ENCODE assay signal across 8 mouse cellular contexts in genomic region chr19:24452441-24452898, GRCm38 (mm10). TPM values are rescaled to one million over a fixed set of nuclear protein-coding genes. Genes with fewer than 3 reads are reported as not detected.
DNase-seq lines count a peak whose midpoint lies in the region; ATAC-seq and TF ChIP-seq lines count a peak whose summit lies in the region.

No protein-coding gene starts in this region.

- no peak overlapping the region for H3K27ac ChIP-seq in cerebellum, adult 2 months (ENCODE audit: insufficient read depth, low read length)
- 0 out of 2 replicates have a peak overlapping the region, but pooled peaks have one; percentile 33 for H3K27ac ChIP-seq in liver, embryonic 15.5 days (replicated peaks)

- no peaks in the 10 kb centered on the region for H3K36me3 ChIP-seq in liver, embryonic 15.5 days (replicated peaks)

- peak; percentile 33 to 48 for DNase-seq in cerebellum, adult 2 months
- no peak for DNase-seq in cerebellum, adult 8-10 months
- DNase-seq in c-Kit-positive CD71-positive TER-119-positive erythroid progenitor cells, embryonic 14.5 days (ENCODE audit: low spot score) = peak; percentile 52
- DNase-seq in forelimb bud, embryonic 11.5 days (ENCODE audit: low read depth, low spot score) = peak; percentile 64
- no peak for DNase-seq in layer of hippocampus, postnatal 25 days (ENCODE audit: extremely low spot score in 1 of 2, low spot score in 1 of 2)
- no peak for DNase-seq in layer of hippocampus, adult 8-10 months (ENCODE audit: low spot score in 2 of 2)

- no peaks in the 10 kb centered on the region for H3K27me3 ChIP-seq in cerebellum, adult 2 months (ENCODE audit: control insufficient read depth, insufficient read depth, low read length)
- H3K27me3 ChIP-seq in liver, embryonic 15.5 days = no peaks in the 10 kb centered on the region

- peaks cover 27% of the 10 kb centered on the region for H3K4me1 ChIP-seq in cerebellum, adult 2 months (ENCODE audit: control insufficient read depth, insufficient read depth, low read length)
- H3K4me1 ChIP-seq in liver, embryonic 15.5 days (replicated peaks) = peaks cover 32% of the 10 kb centered on the region

- H3K9ac ChIP-seq in liver, embryonic 15.5 days = no peak overlapping the region

- WGBS in cerebellum, adult 2 months = 25% methylated on average over 3 of the region's 3 CpGs
- 22% methylated on average over 3 of the region's 3 CpGs for WGBS in liver, embryonic 15.5 days (ENCODE audit: insufficient replicate concordance)

- ATAC-seq in liver, embryonic 15.5 days (ENCODE audit: insufficient read depth) = peak; percentile 82
- ATAC-seq in inflammation-experienced regulatory T-cells, adult 6 months = no peak

- H3K4me2 ChIP-seq in liver, embryonic 15.5 days = peak overlapping the region; percentile 18; the same call in 1 of the 2 replicates

- no peak overlapping the region for H3K4me3 ChIP-seq in cerebellum, adult 2 months (replicated peaks; ENCODE audit: insufficient read depth, low read depth, low read length)
- H3K4me3 ChIP-seq in liver, embryonic 15.5 days (replicated peaks) = no peak overlapping the region

- no peak for TF ChIP-seq POLR2A in cerebellum, adult 2 months (IDR thresholded peaks at IDR 0.05; ENCODE audit: borderline replicate concordance, insufficient read depth, low read length)

- no peaks in the 10 kb centered on the region for H3K9me3 ChIP-seq in liver, embryonic 15.5 days (replicated peaks)

- no peak for TF ChIP-seq CTCF in cerebellum, adult 2 months (IDR thresholded peaks at IDR 0.05; ENCODE audit: borderline replicate concordance, insufficient read depth, low read depth, low read length)

RNA-seq across cellular contexts. Expression of gene Fam122a, which starts 24.7 kb away (rescaled TPM):
- 25.1 and 27.2 TPM in 2 replicates for polyA plus RNA-seq in cerebellum, adult 2 months (2012; rRNA removed)
- polyA plus RNA-seq in liver, embryonic 15.5 days (2015; fragmentation: Nextera tagmentation; extraction: Ambion mirVana) = 24.9 and 25.7 TPM in 2 replicates
- polyA plus RNA-seq in inflammation-experienced regulatory T-cells, adult 6 months (2017; shearing (Covaris generic)) = 1 to 10 TPM; 3.0 to 5.4 (median 5.1) TPM
- 10 to 100 TPM; 31.4 to 39.5 TPM for total RNA-seq in layer of hippocampus, postnatal 25 days (2021)
- 10 to 100 TPM; 27.1 to 30.4 (median 29.0) TPM for total RNA-seq in layer of hippocampus, adult 8-10 months (2022)

Comparison
In these comparisons a context has a peak if more than half of its experiments do, and no peak if none do; other contexts are left out.
1. DNase-seq: peak in cerebellum, adult 2 months (2 of 2), c-Kit-positive CD71-positive TER-119-positive erythroid progenitor cells, embryonic 14.5 days (single experiment) and forelimb bud, embryonic 11.5 days (single experiment); none in cerebellum, adult 8-10 months (single experiment), layer of hippocampus, postnatal 25 days (0 of 2) and layer of hippocampus, adult 8-10 months (0 of 2).